Mouse (Mus musculus): Measurements from ENCODE around the gene Spryd4. TPM values are rescaled to one million over a fixed set of nuclear protein-coding genes. Genes with fewer than 3 reads are reported as not detected.
A peak's percentile ranks its signal among the peaks of the same experiment; 100 is the strongest.
"Not testable (repeated sequence)": the region's sequence is repeated elsewhere in the genome, so short reads cannot be mapped to it uniquely, and the experiment has no call there.

Spryd4 gene
- total RNA-seq, 2 experiments from 2014 or later, result 33.0 to 34.6 TPM

DNA sequence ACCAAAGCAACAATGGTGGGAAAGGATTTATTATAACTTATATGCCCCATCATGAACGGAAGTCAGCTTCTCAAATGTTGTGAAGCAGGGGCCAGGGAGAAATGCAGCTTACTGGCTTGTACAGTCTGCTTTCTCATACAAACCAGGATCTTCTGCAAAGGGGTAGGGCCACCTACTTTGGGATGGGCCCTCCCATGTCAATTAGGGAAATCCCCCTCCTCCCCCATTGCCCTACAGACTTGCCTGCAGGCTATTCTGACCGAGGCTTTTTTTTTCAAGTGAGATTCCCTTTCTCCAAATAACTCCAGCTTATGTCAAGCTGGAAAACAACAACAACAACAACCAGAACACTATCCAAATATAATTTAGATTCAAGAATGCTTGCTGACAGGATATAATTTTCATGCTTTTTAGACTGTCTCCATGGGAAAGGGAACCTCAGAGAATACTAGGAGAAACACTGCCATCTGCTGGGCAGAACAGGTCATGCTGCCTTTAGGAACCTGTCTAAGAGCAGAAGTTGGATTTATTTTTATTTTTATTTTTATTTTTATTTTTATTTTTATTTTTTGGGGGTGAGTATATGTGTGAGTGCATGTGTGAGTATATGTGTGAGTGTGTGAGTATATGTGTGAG lies 23.2 kb downstream of the Spryd4 start:
- peak; percentile 80 for DNase-seq (ENCODE audit: low spot score)

DNA sequence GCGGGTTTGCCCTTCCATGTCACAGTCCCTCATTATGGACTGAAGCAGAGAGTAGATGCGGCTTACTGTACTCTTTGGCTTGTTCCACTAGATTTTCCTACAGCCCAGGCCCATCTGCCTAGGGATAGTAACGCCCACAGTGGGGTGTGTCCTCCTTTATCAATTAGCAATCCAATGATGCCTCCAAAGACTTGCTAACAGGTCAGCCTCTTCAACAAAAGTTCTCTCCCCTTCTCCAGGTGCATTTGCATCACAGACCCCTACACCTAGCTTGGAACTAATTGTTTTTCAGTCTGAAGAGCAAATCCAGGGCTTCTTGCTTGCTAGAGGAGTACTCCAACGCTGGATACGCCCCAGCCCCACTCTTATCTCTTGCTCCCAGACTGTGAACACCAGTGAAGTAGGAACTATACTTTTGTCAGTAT lies 24.4 kb downstream of the Spryd4 start:
- DNase-seq (ENCODE audit: low spot score), result no peak

- peak; percentile 84 for DNase-seq (ENCODE audit: low spot score)
These were observed 25.6 kb downstream of the Spryd4 start for GRCm38 (mm10) chr10:128185959-128186358.

DNA sequence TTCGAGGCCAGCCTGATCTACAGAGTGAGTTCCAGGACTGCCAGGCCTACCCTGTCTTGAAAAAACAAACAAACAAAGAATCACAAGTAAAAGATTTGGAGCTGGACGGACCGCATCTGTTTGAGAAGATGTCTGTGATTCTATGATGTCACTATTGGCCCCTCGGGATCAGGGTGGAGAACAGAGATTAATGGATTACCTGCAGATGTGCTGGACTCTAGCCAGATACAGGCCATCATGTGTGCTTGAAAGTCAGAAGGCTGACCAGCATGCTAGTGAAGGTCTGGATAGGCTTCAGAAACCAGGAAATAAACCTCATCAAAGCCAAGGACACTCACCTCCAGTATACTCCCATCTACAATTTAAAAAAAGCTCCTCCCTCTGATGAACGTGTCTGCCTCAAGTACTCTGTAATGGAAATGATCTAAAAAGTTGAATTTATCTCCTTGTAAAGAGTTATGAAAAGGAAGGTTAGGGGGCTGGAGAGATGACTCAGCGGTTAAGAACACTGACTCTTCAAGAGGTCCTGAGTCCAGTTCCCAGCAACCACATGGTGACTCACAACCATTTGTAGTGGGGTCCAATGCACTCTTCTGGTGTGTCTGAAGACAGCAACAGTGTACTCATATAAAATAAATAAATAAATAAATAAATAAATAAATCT lies 26.2 kb downstream of the Spryd4 start:
- DNase-seq (ENCODE audit: low spot score), result peak; percentile 55

DNA sequence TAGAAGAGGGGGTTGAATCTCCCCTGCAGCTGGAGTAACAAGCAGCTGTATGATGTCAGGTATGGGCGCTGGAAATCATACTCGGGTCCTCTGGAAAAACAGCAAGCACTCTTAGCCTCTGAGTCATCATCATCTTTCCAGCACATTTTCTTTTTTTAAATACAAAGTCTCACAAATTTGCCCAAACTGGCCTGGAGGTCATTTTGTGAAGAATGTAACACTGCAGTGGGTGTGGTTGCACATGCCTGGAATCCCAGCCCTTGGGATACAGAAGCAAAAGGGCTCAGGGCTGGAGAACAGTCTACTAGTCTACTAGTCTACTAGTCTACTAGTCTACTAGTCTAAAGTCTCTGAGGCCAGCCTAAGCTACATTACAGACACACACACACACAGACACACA lies 27.3 kb downstream of the Spryd4 start:
- peak; percentile 35 for DNase-seq (ENCODE audit: low spot score)

DNA sequence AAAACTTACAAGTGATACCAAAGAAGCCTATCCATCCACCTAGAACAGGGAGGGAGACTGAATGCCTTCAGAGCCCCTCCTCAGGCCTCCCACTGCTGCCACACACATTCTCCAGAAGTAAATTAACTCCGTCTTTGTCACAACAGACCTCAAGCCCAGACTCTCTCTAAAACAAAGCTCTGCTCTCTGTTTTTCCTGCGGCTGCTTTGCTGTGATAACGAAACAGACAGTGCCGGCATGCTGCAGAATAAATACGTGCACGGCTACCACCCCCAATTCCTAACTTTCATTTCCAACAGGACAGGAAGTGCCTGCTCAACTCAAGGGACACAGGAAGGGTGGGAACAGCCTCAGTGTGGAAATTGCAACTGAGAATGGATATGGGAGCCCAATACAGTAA lies 31.6 kb downstream of the Spryd4 start, which contains the start of gene Rbms2:
Rbms2 (minus strand) TSS at position 309 of the 400 bp plus-strand sequence.
- DNase-seq (ENCODE audit: low spot score), result peak; percentile 47

DNA sequence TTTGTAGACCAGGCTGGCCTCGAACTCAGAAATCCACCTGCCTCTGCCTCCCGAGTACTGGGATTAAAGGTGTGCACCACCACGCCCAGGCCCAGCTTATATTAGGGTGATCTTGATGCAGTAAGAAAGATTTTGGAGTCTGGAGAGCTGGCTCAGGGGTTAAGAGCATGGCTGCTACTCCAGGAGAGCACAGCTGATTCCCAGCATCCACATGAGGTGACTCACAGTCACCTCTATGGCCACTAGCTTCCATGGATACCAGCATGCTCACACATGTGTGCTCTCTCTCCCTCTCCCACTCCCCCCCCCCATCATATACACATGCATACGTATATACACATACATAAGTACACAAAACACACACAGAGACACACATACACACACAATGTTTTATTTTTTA lies 34.3 kb downstream of the Spryd4 start:
- DNase-seq (ENCODE audit: low spot score), result no peak

DNA sequence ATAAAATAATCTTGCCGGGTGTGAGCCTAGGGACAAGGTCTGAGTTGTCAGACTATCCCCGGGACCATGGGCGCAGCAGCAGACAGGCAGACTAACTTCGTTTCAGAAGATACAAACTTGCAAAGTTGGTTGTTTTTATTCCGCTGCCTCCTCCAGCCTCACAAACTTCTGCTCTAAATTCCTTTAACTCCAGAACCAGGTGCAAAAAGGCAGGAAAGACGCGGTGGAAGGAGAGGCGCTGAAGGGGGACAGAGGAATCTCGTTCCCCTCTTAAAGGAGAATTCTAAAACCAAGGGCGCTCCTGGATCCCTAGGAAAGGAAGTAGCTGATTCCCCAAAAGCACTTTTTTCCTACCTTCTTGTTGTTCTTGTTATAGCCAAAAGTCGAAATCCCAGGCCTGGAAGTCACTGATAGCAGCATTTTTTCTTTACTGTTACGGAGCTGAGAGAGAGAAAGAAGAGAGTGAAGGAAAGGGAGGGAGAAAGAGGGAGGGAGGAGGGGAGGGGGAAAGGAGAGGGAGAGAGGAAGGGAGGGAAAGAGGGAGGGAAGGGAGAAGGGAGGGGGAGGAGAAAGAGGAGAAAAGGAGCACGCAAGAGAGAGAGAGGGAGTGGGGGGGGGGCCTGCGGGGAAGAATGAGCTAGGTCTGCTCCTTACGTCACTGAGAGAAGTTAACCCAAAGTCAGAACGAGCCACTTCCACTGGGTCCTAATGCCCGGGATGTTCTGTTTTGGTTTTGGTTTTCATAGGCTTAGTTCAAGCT lies 35.4 kb downstream of the Spryd4 start:
- peak; percentile 75 for DNase-seq (ENCODE audit: low spot score)

DNA sequence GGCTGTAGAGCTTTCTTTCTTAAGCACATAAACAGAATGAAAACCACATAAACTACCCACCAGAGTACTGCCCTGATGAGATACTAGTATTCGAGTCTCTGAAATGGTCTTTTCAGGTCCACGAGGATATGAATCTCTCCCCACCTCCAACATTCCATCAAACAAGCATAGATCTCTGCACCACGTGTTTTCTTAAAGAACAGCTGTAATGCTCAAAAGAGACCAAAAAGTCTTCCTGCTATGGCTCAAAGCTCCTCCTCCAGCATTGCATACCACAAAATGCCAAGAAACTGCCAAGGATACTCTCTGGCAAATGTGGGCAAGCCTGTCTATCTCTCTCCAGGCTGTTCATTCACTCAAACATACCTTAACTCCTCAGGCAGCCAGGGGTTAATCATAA lies 36.3 kb downstream of the Spryd4 start:
- no peak for DNase-seq (ENCODE audit: low spot score)

GRCm38 (mm10) chr10:128171348-128171747 lies 40.3 kb downstream of the Spryd4 start:
- DNase-seq (ENCODE audit: low spot score), result not testable (repeated sequence)

- no peak for DNase-seq (ENCODE audit: low spot score)
These were observed 44.5 kb downstream of the Spryd4 start for GRCm38 (mm10) chr10:128167091-128167490.

DNA sequence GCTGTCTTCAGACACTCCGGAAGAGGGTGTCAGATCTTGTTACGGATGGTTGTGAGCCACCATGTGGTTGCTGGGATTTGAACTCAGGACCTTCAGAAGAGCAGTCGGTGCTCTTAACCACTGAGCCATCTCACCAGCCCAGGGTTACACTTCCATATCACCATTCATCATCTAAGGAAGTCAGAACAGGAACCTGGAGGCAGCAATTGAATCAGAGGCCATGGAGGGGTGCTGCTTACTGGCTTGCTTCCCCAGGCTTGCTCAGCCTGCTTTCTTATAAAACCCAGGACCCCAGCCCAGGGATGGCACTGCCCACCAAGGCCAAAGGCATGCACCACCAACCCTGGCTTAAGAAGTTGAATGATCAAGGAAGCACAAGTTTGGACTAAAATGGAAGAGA lies 45.9 kb downstream of the Spryd4 start:
- not testable (repeated sequence) for DNase-seq (ENCODE audit: low spot score)

Other genes starting within 250 kb of the Spryd4 start
- gene Hsd17b6, start 204.2 kb downstream of the Spryd4 start, total RNA-seq (2021), result not detected
- gene Prim1, start 196.6 kb downstream of the Spryd4 start, total RNA-seq (2021), result 1 to 10 TPM in 1 of 2 experiments, under 1 TPM in 1; 0.64 to 1.0 TPM
- gene Naca, start 176.2 kb downstream of the Spryd4 start, total RNA-seq (2021), result 100 to 1,000 TPM; 382 to 392 TPM
- gene Ptges3, start 152.9 kb downstream of the Spryd4 start, total RNA-seq (2021), result 10 to 100 TPM; 72.1 to 87.9 TPM
- gene Atp5b, start 128.5 kb downstream of the Spryd4 start, total RNA-seq (2021), result 1,000 to 10,000 TPM; 3,383 to 3,450 TPM
- 10 to 100 TPM; 12.4 to 13.9 TPM for gene Baz2a, start 120.2 kb downstream of the Spryd4 start, total RNA-seq (2021)
- gene Rbms2, start 31.5 kb downstream of the Spryd4 start, total RNA-seq (2021), result 10 to 100 TPM; 61.7 to 69.1 TPM
- gene Gls2, start 17.4 kb downstream of the Spryd4 start, total RNA-seq (2021), result under 1 TPM; 0.43 TPM
- gene Mip, start 14.0 kb upstream of the Spryd4 start, total RNA-seq (2021), result not detected
- gene Timeless, start 20.3 kb upstream of the Spryd4 start, total RNA-seq (2021), result 1 to 10 TPM; 2.1 to 3.2 TPM
- gene Apon, start 42.3 kb upstream of the Spryd4 start, total RNA-seq (2021), result under 1 TPM in 1 of 2 experiments, not detected in 1; 0.21 TPM
- gene Apof, start 56.9 kb upstream of the Spryd4 start, total RNA-seq (2021), result under 1 TPM in 1 of 2 experiments, not detected in 1; 0.28 TPM
- gene Stat2, start 58.8 kb upstream of the Spryd4 start, total RNA-seq (2021), result 1 to 10 TPM; 2.7 to 5.2 TPM
- gene Il23a, start 86.9 kb upstream of the Spryd4 start, total RNA-seq (2021), result not detected
- 1 to 10 TPM; 3.3 to 3.7 TPM for gene Pan2, start 91.5 kb upstream of the Spryd4 start, total RNA-seq (2021)
- 10 to 100 TPM; 46.4 to 48.3 TPM for gene Cnpy2, start 110.7 kb upstream of the Spryd4 start, total RNA-seq (2021)
- gene Cs, start 125.9 kb upstream of the Spryd4 start, total RNA-seq (2021), result 100 to 1,000 TPM; 561 to 590 TPM
- gene Coq10a, start 157.2 kb upstream of the Spryd4 start, total RNA-seq (2021), result 100 to 1,000 TPM; 388 to 467 TPM
- gene Ankrd52, start 165.3 kb upstream of the Spryd4 start, total RNA-seq (2021), result 10 to 100 TPM; 44.5 to 47.0 TPM
- gene Slc39a5, start 189.4 kb upstream of the Spryd4 start, total RNA-seq (2021), result not detected
- 10 to 100 TPM; 61.0 to 65.2 TPM for gene Nabp2, start 199.7 kb upstream of the Spryd4 start, total RNA-seq (2021)
- gene Rnf41, start 199.8 kb upstream of the Spryd4 start, total RNA-seq (2021), result 10 to 100 TPM; 12.7 to 13.2 TPM
- gene Smarcc2, start 247.4 kb upstream of the Spryd4 start, total RNA-seq (2021), result 10 to 100 TPM; 44.1 to 49.5 TPM

All from gastrocnemius, adult 18-20 months (tissue).